Mouse (Mus musculus): ENCODE measurements around the gene Aktip.

GRCm38 (mm10) chr8:91069407-91069806, 130.4 kb downstream of the Aktip start:
- TF ChIP-seq CTCF (IDR thresholded peaks at IDR 0.05; ENCODE audit: low read depth) (no peak), EP300 (IDR thresholded peaks at IDR 0.05; ENCODE audit: low read depth) (no peak)

Data from liver, embryonic 14.5 days (tissue).